Mouse (Mus musculus) heart, adult 10 weeks (tissue): Measurements from ENCODE around the gene Vmn1r26. TPM values are rescaled to one million over a fixed set of nuclear protein-coding genes. Genes with fewer than 3 reads are reported as not detected.

Source experiments
- polyA plus RNA-seq: library from polyadenylated mRNA; stranded (reverse); fragments of 350-450 nt; fragmentation: Illumina TruSeq; extraction: RNeasy Lipid Tissue Mini Kit (QIAGEN cat#74804); gene quantifications from one replicate; pipeline ENCODE4 v1.2.3, GENCODE M21; 2014; ENCODE audit warnings: low read depth, low replicate concordance

Gene Vmn1r26
- polyA plus RNA-seq: not detected

DNA sequence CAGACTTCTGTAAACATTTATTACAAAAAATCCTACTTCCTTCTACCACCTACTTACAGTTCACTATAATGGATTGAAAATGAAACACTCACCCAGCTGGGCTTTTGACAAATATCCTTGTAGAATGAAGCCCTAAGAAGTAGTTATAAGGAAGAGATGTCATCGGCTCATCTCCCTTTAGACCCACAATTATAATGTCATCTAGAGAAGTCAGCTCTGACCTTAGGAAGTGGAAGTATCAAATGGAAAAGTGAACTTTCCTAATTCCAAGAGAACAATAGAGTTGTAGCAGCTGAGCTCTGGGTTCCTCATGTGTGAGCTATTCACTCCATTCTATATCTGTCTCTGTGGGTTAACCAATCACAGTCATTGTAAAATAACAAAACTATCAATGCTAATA lies at the start of gene Vmn1r26:
TSS of gene Vmn1r26 (minus strand) at position 101 of the 400 bp plus-strand sequence.

GRCm38 (mm10) chr6:57980710-57981109 lies 34.2 kb downstream of the Vmn1r26 start, which contains the start of gene Vmn1r25:
Vmn1r25 (minus strand) TSS chr6:57980810.

GRCm38 (mm10) chr6:57961403-57961802 lies 53.6 kb downstream of the Vmn1r26 start, which contains the start of gene Vmn1r24:
Vmn1r24 (minus strand) TSS chr6:57961503.

Other genes with a start within 250 kb of the Vmn1r26 start
- 17.9 TPM for gene Vopp1, start 190.0 kb downstream of the Vmn1r26 start, polyA plus RNA-seq
- not detected for gene Vmn1r21, start 164.8 kb downstream of the Vmn1r26 start, polyA plus RNA-seq
- not detected for gene Vmn1r22, start 107.1 kb downstream of the Vmn1r26 start, polyA plus RNA-seq
- gene Vmn1r23, start 88.3 kb downstream of the Vmn1r26 start, polyA plus RNA-seq: not detected
- gene Vmn1r24, start 53.7 kb downstream of the Vmn1r26 start, polyA plus RNA-seq: not detected
- gene Vmn1r25, start 34.3 kb downstream of the Vmn1r26 start, polyA plus RNA-seq: not detected
- not detected for gene Vmn1r27, start 203.7 kb upstream of the Vmn1r26 start, polyA plus RNA-seq
- gene Vmn1r28, start 246.9 kb upstream of the Vmn1r26 start, polyA plus RNA-seq: not detected